Mouse (Mus musculus) bone marrow, adult 2 months (tissue): Measurements from ENCODE around the gene Igsf9. TPM values are rescaled to one million over a fixed set of nuclear protein-coding genes. Genes with fewer than 3 reads are reported as not detected.

Source experiments
- H3K27ac ChIP-seq: fragments of 200-500 bp; 2 replicates; pipeline ENCODE4 v1.5.1; 2012; ENCODE audit warnings: low read depth, mild to moderate bottlenecking, control low read depth, inconsistent platforms, low read length; ENCODE audit not compliant: control insufficient read depth, poor library complexity, insufficient read depth
- H3K4me1 ChIP-seq: fragments of 200-500 bp; 2 replicates; pipeline ENCODE4 v1.6.1; 2011; ENCODE audit warnings: low read length; ENCODE audit not compliant: control insufficient read depth, insufficient read depth
- H3K4me3 ChIP-seq: fragments of 200-500 bp; replicated peaks from 2 replicates; pipeline ENCODE3; 2011; ENCODE audit warnings: mild to moderate bottlenecking, low read depth, low read length, control low read depth; ENCODE audit not compliant: control insufficient read depth
- CTCF ChIP-seq: fragments of 200-500 bp; IDR thresholded peaks from 2 replicates; pipeline ENCODE4 v1.5.1; 2011; ENCODE audit warnings: low read length, control low read depth; ENCODE audit not compliant: control insufficient read depth, insufficient read depth
- POLR2A ChIP-seq: fragments of 200-500 bp; IDR thresholded peaks from 2 replicates; pipeline ENCODE4 v1.6.1; 2011; ENCODE audit warnings: low read depth, mild to moderate bottlenecking, control low read depth, low read length, borderline replicate concordance; ENCODE audit not compliant: control insufficient read depth
- WGBS: fragments of 180-500 bp; shearing (Covaris S2); methylation state at CpG from one replicate; pipeline ENCODE4 v1.1.7; 2018; 5-methylcytosine and 5-hydroxymethylcytosine counted together
- polyA plus RNA-seq: library from polyadenylated mRNA; stranded (reverse); fragments of >200 nt; gene quantifications from 2 replicates; pipeline ENCODE4 v1.2.4, GENCODE M21; 2011; ENCODE audit warnings: low replicate concordance; ENCODE audit not compliant: missing spikeins, insufficient read depth, insufficient read length

Igsf9 gene
- polyA plus RNA-seq, 1 experiment = 3.7 TPM

GRCm38 (mm10) chr1:172512962-172513361, 31.4 kb downstream of the Igsf9 start:
- Histone ChIP-seq H3K27ac (peak overlapping the region; percentile 78), H3K4me1 (peaks cover 7% of the 10 kb centered on the region), H3K4me3 (peak overlapping the region; percentile 35)
- under 1% methylated on average over 13 of the region's 13 CpGs for WGBS
- no peak; the same call in 1 of the 2 replicates for TF ChIP-seq POLR2A
- TF ChIP-seq CTCF = peak; percentile 50; the same call in 1 of the 2 replicates

DNA sequence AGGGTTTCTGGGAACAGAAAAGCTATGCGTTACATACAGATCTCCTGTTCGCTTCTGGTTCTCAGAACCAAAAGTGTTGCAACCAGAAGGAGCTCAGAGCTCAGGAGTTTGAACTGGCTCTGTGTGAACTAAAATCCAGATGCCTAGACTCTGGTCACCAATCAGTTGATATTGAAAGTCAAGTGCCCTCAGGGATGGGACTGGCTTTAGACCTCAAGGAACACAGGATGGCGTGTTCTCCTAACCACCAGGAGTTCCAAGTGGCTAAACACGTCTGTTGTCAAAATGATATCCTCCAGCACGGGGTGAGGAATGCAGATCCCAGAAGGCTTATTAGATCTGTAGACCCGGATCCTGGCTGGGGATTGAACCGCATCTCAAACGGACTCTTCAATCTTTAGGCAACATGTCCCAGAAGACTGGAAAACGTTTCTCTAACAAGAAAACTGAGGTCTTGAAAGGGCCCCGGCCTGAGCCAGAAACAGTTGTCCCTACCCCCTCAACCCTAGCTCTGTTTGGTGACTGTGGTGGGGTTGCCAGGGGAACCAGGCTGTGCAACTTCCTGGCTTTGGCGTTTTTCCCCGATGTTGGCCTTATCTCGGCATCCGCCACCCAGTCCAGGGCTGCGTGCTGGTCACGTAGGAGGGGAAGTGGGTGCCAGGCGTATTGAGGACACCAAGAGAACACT, 32.1 kb downstream of the Igsf9 start:
- peaks cover 7% of the 10 kb centered on the region for H3K4me1 ChIP-seq
- H3K27ac ChIP-seq = peak overlapping the region; percentile 78
- WGBS = under 1% methylated on average over 17 of the region's 17 CpGs
- peak overlapping the region; percentile 4 for H3K4me3 ChIP-seq
- TF ChIP-seq POLR2A (no peak; the same call in 1 of the 2 replicates), CTCF (no peak)

- peaks cover 7% of the 10 kb centered on the region for H3K4me1 ChIP-seq
- H3K27ac ChIP-seq = peak overlapping the region; percentile 78
- WGBS = 4% methylated on average over 4 of the region's 4 CpGs
- peak overlapping the region; percentile 2 for H3K4me3 ChIP-seq
- no peak for TF ChIP-seq POLR2A
- TF ChIP-seq CTCF = no peak
Measured at GRCm38 (mm10) chr1:172514213-172514529, 32.6 kb downstream of the Igsf9 start.

GRCm38 (mm10) chr1:172514551-172515268, 33.1 kb downstream of the Igsf9 start:
- Histone ChIP-seq H3K4me1 (peaks cover 7% of the 10 kb centered on the region), H3K27ac (peak overlapping the region; percentile 78), H3K4me3 (no peak overlapping the region)
- TF ChIP-seq POLR2A (no peak), CTCF (no peak)
- WGBS = 25% methylated on average over 7 of the region's 7 CpGs

- TF ChIP-seq POLR2A (no peak), CTCF (no peak)
- Histone ChIP-seq H3K4me1 (peaks cover 7% of the 10 kb centered on the region), H3K27ac (peak overlapping the region; percentile 28; the same call in 1 of the 2 replicates), H3K4me3 (no peak overlapping the region)
- 39% methylated on average over 1 of the region's 1 CpGs for WGBS
Measured at GRCm38 (mm10) chr1:172515396-172515795, 33.8 kb downstream of the Igsf9 start.

DNA sequence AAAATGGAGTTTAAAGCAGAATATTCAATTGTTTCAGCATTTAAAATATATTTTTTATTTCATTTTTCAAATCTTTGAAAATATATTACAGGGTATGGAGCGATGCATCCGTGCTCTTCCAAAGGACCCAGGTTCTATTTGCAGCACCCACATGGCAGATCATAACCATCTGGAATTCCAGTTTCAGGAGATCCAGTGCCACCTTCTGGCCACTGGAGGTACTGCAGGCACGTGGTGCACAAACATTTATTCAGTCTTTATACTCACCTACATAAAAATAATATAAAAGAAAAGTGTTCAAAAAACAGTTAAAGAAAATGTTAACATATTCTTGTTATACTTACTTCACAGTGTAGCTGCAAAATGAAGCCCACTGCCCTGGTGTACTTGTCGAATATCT, 36.4 kb downstream of the Igsf9 start:
- TF ChIP-seq CTCF (peak; percentile 67), POLR2A (no peak)
- Histone ChIP-seq H3K4me3 (no peak overlapping the region), H3K27ac (no peak overlapping the region), H3K4me1 (peaks cover 9% of the 10 kb centered on the region)
- WGBS = 70% methylated on average over 4 of the region's 4 CpGs

DNA sequence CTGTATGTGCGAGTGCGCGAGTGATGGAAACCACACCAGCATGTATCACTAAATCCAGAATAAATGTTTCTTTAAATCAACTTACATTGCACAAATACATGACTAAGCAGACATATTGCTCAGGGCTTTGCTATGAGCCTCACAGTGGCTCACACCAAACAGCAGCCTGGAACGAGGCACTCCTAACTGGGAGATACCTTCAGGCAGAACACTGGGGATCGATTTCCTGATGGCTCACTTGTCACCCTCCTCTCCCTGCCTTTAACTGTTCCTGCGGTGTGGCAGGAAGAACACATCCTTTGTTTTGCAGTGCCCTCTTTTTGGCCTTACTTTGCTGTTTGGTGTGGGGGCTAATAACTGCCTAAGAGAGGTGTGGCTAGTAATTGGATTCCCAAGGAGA, 38.1 kb downstream of the Igsf9 start:
- H3K4me1 ChIP-seq = peaks cover 7% of the 10 kb centered on the region; the same call in 1 of the 2 replicates
- WGBS = 65% methylated on average over 6 of the region's 6 CpGs
- TF ChIP-seq CTCF (no peak), POLR2A (no peak)
- H3K4me3 ChIP-seq = no peak overlapping the region
- H3K27ac ChIP-seq = no peak overlapping the region

DNA sequence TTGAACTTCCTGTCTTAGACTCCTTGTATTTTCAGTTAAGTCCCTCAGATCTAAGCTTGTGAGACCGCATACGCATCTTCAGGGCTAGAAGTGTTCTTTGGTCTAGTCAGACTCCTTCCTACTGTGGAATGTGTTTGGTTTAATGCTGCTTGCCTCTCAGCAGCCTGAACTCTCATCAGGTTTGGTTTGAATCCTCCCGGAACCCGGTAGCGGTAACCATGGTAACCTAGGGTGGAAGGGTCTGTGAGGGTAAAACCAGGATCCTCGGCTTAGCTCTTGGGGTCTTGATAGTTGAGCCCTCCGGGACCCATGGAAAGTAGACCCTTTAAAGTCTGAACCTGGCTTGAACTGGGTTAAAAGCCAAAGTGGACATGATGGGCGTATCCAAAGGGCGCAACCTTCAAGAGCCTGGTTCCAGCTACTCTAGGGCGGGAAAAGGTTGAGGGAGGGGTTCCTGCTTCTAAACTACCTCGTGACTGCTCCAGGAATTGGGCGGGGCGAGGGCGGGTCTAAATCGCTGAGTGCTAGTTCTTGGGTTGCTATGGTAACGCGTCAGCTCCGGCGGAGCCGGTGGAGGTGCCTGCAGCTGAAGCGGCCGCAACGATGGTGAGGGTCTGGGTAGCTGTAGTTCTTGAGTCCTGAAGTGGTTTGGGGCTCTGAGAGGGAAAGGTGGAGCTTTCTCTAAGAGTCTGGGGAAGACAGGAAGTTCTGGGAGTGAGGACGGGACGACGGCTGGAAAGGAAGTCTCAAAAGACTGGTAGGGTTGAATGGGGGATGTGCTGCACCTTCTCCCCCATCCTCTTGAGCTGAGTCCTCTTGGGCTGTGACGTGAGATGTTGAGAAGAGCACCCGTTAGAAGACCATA, 39.2 kb downstream of the Igsf9 start, which contains the start of gene Cfap45:
Gene Cfap45, plus strand, starts transcription at position 226 of the 865 bp plus-strand sequence.
- WGBS = 3% methylated on average over 28 of the region's 28 CpGs
- TF ChIP-seq POLR2A = no peak
- no peak for TF ChIP-seq CTCF
- Histone ChIP-seq H3K4me3 (peak within 1 kb of the TSS; percentile 14), H3K27ac (no peak within 1 kb of the TSS), H3K4me1 (peaks cover 3% of the 10 kb centered on the region; the same call in 1 of the 2 replicates)
